Mouse (Mus musculus) limb, embryonic 14.5 days (tissue): ENCODE results near the gene Agr2. TPM values are rescaled to one million over a fixed set of nuclear protein-coding genes. Genes with fewer than 3 reads are reported as not detected.

Experiments
- ATAC-seq: fragments of 200-750 bp; cut with Nextera tagmentation; 2 replicates; pipeline ENCODE4 v1.8.0; 2017; ENCODE audit warnings: low read depth, moderate number of reproducible peaks, moderate TSS enrichment; ENCODE audit not compliant: low FRiP score
- DNase-seq: peaks from one replicate; pipeline ENCODE4 v3.0.0-alpha.2; 2015; ENCODE audit warnings: low spot score
- H3K27ac ChIP-seq: fragments of 300-500 bp; sonication (generic); replicated peaks from 2 replicates; pipeline ENCODE4 v1.5.1; 2014; ENCODE audit warnings: low read depth, mild to moderate bottlenecking, low read length, moderate library complexity, mixed read lengths
- H3K27me3 ChIP-seq: fragments of 300-500 bp; sonication (generic); 2 replicates; pipeline ENCODE4 v1.6.1; 2014; ENCODE audit warnings: low read length, mixed read lengths; ENCODE audit not compliant: control insufficient read depth, insufficient read depth
- H3K36me3 ChIP-seq: fragments of 300-500 bp; sonication (generic); 2 replicates; pipeline ENCODE4 v1.6.1; 2014; ENCODE audit warnings: mild to moderate bottlenecking, low read length, moderate library complexity, mixed read lengths; ENCODE audit not compliant: control insufficient read depth, insufficient read depth
- H3K4me1 ChIP-seq: fragments of 300-500 bp; sonication (generic); 2 replicates; pipeline ENCODE4 v1.6.1; 2014; ENCODE audit warnings: antibody characterized with exemption, low read length, mixed read lengths; ENCODE audit not compliant: control insufficient read depth, insufficient read depth
- H3K4me2 ChIP-seq: fragments of 300-500 bp; sonication (generic); replicated peaks from 2 replicates; pipeline ENCODE4 v1.6.1; 2014; ENCODE audit warnings: low read depth, mild to moderate bottlenecking, low read length, moderate library complexity; ENCODE audit not compliant: severe bottlenecking
- H3K4me3 ChIP-seq: fragments of 300-500 bp; sonication (generic); replicated peaks from 2 replicates; pipeline ENCODE4 v1.5.1; 2014; ENCODE audit warnings: low read length
- H3K9ac ChIP-seq: fragments of 300-500 bp; sonication (generic); 2 replicates; pipeline ENCODE4 v1.6.1; 2014; ENCODE audit warnings: mild to moderate bottlenecking, low read depth, low read length, moderate library complexity; ENCODE audit not compliant: severe bottlenecking
- H3K9me3 ChIP-seq: fragments of 300-500 bp; sonication (generic); 2 replicates; pipeline ENCODE4 v1.6.1; 2016; ENCODE audit warnings: low read length; ENCODE audit not compliant: control insufficient read depth
- POLR2A ChIP-seq: fragments of 200-500 bp; IDR thresholded peaks from 2 replicates; pipeline ENCODE4 v1.8.0; 2012; ENCODE audit warnings: inconsistent platforms, mild to moderate bottlenecking, moderate library complexity, borderline replicate concordance; ENCODE audit not compliant: insufficient read depth, insufficient read length; ENCODE audit errors: extremely low read depth
- WGBS: fragments of 180-500 bp; shearing (Covaris S2); extraction: QIAGEN DNeasy Blood & Tissue Kit; methylation state at CpG from one replicate; pipeline ENCODE4 v1.1.7; 2014; 5-methylcytosine and 5-hydroxymethylcytosine counted together
- polyA plus RNA-seq, 2 experiments: library from polyadenylated mRNA; depleted of rRNA in 1 of 2; stranded (reverse) in 1 of 2; unstranded in 1 of 2; fragments of >200 nt; fragmentation: Nextera tagmentation in 1 of 2; extraction: Ambion mirVana in 1 of 2; gene quantifications; 2 replicates each; pipeline versions ENCODE4 v1.2.1 to v1.2.3; 2012 to 2014

Agr2 gene
- polyA plus RNA-seq, 2 experiments, result 0.33 to 0.38 TPM

- H3K27me3 ChIP-seq, result no peaks in the 10 kb centered on the region
- no peak overlapping the region for H3K27ac ChIP-seq
- DNase-seq (no peak), ATAC-seq (no peak)
- H3K9ac ChIP-seq, result no peak overlapping the region
- H3K4me1 ChIP-seq, result peaks cover 5% of the 10 kb centered on the region; the same call in 1 of the 2 replicates
- no peak overlapping the region for H3K4me3 ChIP-seq
- WGBS, result 81% methylated on average over 9 of the region's 9 CpGs
- no peaks in the 10 kb centered on the region for H3K9me3 ChIP-seq
- H3K36me3 ChIP-seq, result no peaks in the 10 kb centered on the region
- H3K4me2 ChIP-seq, result no peak overlapping the region
- no peak for TF ChIP-seq POLR2A
Observed at GRCm38 (mm10) chr12:36039541-36040084, 46.9 kb downstream of the Agr2 start.

DNA sequence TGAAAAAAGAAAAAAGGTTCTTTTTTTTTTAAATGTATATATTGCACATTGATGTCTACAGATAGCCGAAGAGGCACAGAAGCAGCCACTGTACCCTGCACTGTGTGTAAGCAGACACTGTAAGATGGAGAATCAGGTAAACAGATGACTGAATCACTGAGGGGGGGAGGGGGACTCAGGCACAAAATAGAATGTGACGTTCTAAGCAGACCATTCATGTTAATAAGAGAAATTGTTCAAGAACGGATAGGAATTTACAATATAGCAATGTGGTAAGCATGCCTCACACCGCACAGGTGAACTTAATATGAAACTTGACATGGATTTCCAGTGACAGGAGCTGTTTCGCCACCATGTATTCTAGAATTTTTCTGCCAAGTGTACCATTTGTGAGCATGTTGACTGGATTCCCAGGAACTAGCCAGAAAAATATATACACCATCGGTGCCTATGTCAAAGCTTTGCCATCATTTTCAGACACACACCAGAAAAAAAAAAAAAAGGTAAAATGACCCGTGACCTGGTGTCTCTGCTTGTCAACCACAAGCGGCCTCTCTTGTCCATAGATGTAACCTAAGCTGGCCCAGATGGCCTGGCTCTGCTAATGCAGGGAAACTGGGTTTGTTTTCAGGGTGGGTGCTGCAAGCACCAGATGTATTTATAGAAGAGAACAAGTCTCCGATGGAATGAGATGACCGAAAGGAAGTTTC is 48.0 kb downstream of the Agr2 start:
- Histone ChIP-seq H3K27ac (no peak overlapping the region), H3K36me3 (no peaks in the 10 kb centered on the region), H3K4me2 (peak overlapping the region; percentile 89), H3K4me3 (peak overlapping the region; percentile 79; the same call in 1 of the 2 replicates), H3K9ac (no peak overlapping the region), H3K9me3 (no peaks in the 10 kb centered on the region), H3K4me1 (peaks cover 5% of the 10 kb centered on the region; the same call in 1 of the 2 replicates), H3K27me3 (no peaks in the 10 kb centered on the region)
- no peak for TF ChIP-seq POLR2A
- no peak for ATAC-seq
- DNase-seq, result no peak
- 62% methylated on average over 10 of the region's 10 CpGs for WGBS

- TF ChIP-seq POLR2A, result no peak
- H3K9me3 ChIP-seq, result no peaks in the 10 kb centered on the region
- 46% methylated on average over 4 of the region's 4 CpGs for WGBS
- peaks cover 5% of the 10 kb centered on the region; the same call in 1 of the 2 replicates for H3K4me1 ChIP-seq
- H3K4me2 ChIP-seq, result peak overlapping the region; percentile 89
- H3K27me3 ChIP-seq, result no peaks in the 10 kb centered on the region
- peak overlapping the region; percentile 79 for H3K4me3 ChIP-seq
- no peak for ATAC-seq
- H3K36me3 ChIP-seq, result no peaks in the 10 kb centered on the region
- DNase-seq, result no peak
- H3K9ac ChIP-seq, result no peak overlapping the region
- H3K27ac ChIP-seq, result no peak overlapping the region
Observed at GRCm38 (mm10) chr12:36041281-36041589, 48.5 kb downstream of the Agr2 start.

- DNase-seq, result peak; percentile 34
Observed at GRCm38 (mm10) chr12:36041703-36042347, 49.1 kb downstream of the Agr2 start.

GRCm38 (mm10) chr12:36042348-36042778 is 49.7 kb downstream of the Agr2 start, which contains the start of gene Tspan13:
TSS of gene Tspan13 (minus strand) at chr12:36042500.
- no peaks in the 10 kb centered on the region for H3K27me3 ChIP-seq
- H3K36me3 ChIP-seq, result no peaks in the 10 kb centered on the region
- TF ChIP-seq POLR2A, result 0 out of 2 replicates have a peak, but pooled peaks have one; percentile 36
- ATAC-seq, result peak; percentile 96
- peak within 1 kb of the TSS; percentile 73 for H3K9ac ChIP-seq
- DNase-seq, result peak; percentile 79
- H3K4me1 ChIP-seq, result peaks cover 5% of the 10 kb centered on the region; the same call in 1 of the 2 replicates
- H3K27ac ChIP-seq, result no peak within 1 kb of the TSS
- peak within 1 kb of the TSS; percentile 79 for H3K4me3 ChIP-seq
- H3K9me3 ChIP-seq, result no peaks in the 10 kb centered on the region
- WGBS, result under 1% methylated on average over 31 of the region's 35 CpGs
- H3K4me2 ChIP-seq, result peak within 1 kb of the TSS; percentile 89

More at GRCm38 (mm10) chr12:36041703-36042347, 49.1 kb downstream of the Agr2 start:
- peaks cover 5% of the 10 kb centered on the region; the same call in 1 of the 2 replicates for H3K4me1 ChIP-seq
- TF ChIP-seq POLR2A, result no peak
- no peaks in the 10 kb centered on the region for H3K36me3 ChIP-seq
- H3K9me3 ChIP-seq, result no peaks in the 10 kb centered on the region
- H3K9ac ChIP-seq, result peak overlapping the region; percentile 73
- peak overlapping the region; percentile 89 for H3K4me2 ChIP-seq
- under 1% methylated on average over 27 of the region's 50 CpGs for WGBS
- H3K4me3 ChIP-seq, result peak overlapping the region; percentile 79
- peak; percentile 56 for ATAC-seq
- H3K27me3 ChIP-seq, result no peaks in the 10 kb centered on the region
- no peak overlapping the region for H3K27ac ChIP-seq
